Mouse (Mus musculus): Measurements from ENCODE around the gene Tmem53.

DNA sequence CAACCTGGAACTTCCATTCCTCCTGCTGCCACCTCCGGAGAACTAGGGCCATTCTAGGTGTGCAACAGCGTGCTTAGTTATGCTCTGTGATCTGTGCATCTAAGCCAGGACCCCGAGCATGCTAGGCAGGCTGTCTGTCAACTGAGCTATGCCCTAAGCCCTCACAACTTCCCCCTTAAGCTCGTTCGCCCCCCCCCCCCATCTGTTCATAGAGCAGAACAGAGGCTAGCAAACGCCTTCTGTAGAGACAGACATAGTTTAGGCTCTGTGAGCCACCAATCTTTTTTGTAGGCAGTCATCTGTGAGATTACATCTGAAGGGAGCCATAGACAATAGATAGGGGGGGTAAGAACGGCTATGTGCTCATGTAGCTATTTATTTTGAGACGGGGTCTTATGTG, 11.2 kb downstream of the Tmem53 start:
- TF ChIP-seq CTCF (IDR thresholded peaks at IDR 0.05; ENCODE audit: low read depth), result no peak
- no peak for TF ChIP-seq EP300 (IDR thresholded peaks at IDR 0.05; ENCODE audit: low read depth)
